Mouse (Mus musculus) CD8-positive naive resting alpha-beta T cell, adult 2 months (primary cell): ENCODE results near the gene Kirrel3.

Experiments
- DNase-seq, 2 experiments: peaks; one replicate each; pipeline ENCODE4 v3.0.0; 2022; ENCODE audit warnings: low read depth in 2 of 2, low spot score in 2 of 2

Kirrel3 gene

DNA sequence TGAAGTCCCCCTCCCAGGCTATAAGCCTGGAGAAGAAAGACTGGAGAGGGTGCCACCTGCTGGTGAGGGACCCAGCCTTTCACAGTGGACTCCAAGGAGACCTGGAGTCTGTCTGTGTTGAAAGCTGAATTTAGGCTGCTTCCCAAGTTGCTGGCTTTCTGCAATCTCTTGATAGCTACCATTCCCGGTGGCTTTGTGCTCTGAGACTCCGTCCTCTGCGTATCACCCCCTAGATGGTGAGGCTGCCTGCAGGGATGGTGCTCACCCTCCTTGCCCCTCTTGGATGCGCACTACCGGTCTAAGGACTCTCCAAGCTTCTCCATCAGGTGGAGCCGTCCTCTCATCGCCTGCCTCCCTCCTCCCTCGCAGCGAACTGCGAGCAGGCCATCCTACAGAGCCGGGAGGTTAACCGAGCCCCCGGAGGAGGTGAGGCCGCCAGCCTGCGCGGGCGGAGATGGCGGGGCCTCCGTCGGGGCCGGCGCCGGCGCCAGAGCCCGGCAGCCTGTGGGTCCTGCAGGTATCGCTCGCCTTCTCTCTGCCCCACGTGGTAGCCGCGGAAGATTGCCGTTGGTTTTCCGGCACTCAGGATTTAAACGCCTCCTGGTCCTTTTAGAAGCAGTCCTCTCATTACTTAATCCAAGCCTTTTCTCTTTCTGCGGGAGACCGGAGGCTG lies at the start of gene Kirrel3:
Gene Kirrel3, plus strand, starts transcription at position 136 of the 673 bp plus-strand sequence.
- DNase-seq: no peak

- DNase-seq: no peak
These were observed 45.0 kb upstream of the Kirrel3 start for GRCm38 (mm10) chr9:34440721-34441120.

DNA sequence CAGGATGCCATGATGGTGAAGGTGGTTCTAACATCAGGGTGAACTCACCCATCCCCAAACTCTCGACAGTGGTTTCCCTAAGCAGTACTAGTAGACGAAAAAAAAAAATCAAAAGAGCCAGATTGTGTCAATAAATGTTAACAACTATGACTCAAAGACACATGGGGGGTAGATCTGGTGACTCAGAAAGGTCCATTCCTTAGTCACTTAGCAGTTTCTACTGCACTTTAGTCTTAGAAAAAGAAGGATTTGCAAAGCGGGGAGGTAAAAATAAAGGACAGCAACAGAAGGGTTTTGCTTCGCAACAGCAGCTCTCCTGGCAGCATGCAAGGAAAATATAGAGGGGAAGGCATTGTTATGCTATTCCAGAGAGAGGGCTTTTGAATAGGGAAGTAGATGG lies 41.7 kb upstream of the Kirrel3 start:
- no peak for DNase-seq

- DNase-seq: no peak
These were observed 39.0 kb upstream of the Kirrel3 start for GRCm38 (mm10) chr9:34446497-34447350.

- no peak for DNase-seq
These were observed 38.0 kb upstream of the Kirrel3 start for GRCm38 (mm10) chr9:34447736-34448135.

DNA sequence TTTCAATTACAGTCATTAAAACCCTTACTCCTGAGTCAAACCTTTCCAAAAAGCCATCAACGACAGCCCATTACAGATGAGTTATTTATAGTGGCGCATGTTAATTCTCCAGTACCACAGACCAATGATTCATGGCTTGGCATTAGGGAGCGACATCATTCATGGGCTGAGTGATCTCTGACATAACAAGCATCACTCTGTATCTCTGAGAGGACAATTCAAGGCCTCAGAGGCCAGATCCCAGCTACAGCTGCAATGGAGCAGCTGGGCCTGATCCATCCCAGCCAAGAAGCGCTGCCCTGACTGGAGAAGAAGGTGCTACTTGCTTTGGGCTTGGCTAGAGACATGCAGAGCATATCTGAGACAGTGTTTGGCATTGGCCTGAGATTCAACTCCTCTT lies 37.2 kb upstream of the Kirrel3 start:
- no peak for DNase-seq

DNA sequence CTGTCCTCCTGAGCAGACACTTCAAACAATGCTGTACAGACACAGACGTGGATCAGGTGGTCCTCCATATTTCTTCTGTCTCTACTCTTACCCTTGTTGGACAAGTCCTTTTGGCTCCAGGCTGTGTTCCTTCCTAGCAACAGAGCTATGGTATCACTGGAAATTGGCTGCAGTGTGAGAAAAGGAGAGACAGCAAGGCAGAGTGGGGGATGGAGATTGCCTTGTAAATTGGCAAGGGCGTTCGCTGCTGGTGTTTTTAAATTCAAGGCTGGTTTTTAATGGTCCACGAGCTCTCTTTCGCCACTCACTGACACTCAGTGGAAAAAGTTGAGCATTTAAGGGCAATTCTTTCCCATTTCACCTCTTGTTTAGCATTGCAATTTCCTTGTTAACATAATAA lies 27.5 kb upstream of the Kirrel3 start:
- DNase-seq: no peak

GRCm38 (mm10) chr9:34459968-34460367 lies 25.7 kb upstream of the Kirrel3 start:
- DNase-seq: no peak

GRCm38 (mm10) chr9:34463666-34464065 lies 22.0 kb upstream of the Kirrel3 start:
- no peak for DNase-seq

- no peak for DNase-seq
These were observed 19.6 kb upstream of the Kirrel3 start for GRCm38 (mm10) chr9:34466058-34466457.

DNA sequence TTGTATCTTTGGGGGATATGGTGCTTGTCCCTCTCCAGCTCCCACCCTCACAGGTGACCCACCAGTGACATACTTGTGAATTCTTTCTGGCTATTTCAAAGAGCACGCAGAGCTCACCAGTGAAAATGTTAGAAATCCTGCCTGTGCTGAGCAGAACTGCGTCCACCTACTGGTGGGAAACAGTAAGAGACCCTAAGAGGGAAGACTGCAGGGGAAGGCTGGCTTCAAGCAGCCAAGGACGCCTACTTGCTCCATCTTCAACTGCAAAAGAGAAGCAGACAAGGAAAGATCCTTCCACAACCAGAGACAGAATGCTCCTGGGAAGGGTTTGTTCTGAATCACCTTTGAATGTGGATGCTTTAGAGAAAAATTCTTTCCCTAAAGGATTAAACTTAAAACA lies 16.5 kb upstream of the Kirrel3 start:
- DNase-seq: no peak

GRCm38 (mm10) chr9:34476206-34476605 lies 9.5 kb upstream of the Kirrel3 start:
- DNase-seq: no peak

GRCm38 (mm10) chr9:34478494-34478893 lies 7.2 kb upstream of the Kirrel3 start:
- no peak for DNase-seq

DNA sequence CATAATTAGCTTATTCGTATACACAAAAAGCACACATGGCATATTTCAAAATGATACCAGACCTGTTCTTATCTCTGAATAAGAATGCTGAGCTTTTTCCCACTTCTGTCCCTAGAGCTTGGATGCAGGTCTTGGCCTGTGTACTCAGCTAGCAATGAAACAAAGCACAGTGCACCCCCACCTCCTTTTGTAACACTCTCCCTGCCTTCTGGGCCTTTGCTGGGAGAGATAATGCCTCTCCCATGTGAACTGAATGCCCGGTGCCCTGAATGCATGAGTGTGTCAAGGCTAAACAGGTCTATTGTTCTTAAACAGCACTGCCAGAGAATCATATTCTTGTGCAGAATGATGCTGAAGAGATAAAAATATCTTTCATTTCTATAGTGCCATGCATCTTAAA lies 2.5 kb upstream of the Kirrel3 start:
- no peak for DNase-seq

DNA sequence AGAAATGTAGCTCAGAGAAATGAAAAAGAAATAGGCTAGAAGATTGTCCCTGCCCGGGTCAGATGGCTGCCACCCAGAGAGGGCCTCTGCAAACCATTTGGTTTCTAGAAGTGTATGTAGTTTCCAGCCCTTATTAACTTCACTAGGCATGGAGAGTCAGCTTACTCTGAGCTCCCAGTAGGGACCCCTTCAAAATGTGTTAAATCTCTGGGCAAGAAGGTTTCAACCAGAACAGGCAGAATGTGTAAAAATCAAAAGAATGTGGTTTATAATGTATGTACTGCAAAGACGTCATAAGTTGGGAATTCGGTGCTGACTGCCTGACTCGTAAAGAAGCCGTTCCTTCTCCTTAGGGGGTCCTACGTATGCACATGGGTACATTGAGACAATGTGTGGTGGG lies 1.0 kb upstream of the Kirrel3 start:
- no peak for DNase-seq

- no peak for DNase-seq
These were observed 2.6 kb downstream of the Kirrel3 start for GRCm38 (mm10) chr9:34488267-34488666.

DNA sequence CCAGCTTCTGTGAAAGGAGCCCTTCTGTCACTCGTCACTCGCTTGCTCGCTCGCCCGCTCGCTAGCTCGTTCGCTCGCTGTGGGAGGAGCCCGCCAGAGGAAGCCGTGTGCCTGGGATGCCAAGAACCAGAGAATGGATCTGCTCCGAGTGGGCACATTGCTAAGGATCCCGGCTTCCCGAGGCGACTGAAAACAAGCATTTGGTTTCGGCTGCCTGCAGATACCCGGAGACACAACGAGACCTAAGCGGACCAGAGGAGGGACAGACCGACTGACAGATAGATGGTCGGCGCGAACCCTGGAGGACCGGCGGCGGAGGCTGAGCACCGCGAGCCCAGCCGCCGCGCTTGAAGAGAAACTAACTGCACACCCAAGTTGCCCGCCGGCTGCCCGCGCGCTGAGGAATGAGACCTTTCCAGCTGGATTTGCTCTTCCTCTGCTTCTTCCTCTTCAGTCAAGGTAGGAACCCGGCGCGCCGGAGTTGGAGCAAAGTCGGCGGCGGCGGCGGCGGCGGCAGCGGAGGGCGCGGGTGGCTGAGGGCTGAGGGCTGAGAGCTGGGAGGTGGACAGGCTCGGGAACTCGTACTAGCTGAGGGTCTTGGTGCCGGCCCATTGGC lies 3.1 kb downstream of the Kirrel3 start:
- no peak for DNase-seq

DNA sequence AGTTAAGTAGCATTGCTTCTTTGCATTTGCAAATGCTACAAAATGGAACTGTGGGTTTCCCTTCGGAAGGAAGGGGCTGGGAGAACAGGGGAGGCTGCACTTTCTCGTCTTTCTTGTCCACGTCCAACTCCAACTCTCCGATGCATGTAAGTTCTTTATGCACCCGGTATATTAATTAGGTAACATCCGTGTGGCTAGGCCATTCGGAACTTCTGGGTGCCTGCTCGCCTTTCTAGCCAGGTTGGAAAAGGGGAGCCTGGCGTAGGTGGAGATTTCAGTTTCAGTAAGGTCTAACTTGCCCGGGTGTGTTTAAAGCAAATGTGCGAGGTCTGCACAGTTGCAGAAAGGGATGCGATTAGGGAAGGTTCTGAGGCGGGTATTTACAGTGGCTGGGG lies 3.6 kb downstream of the Kirrel3 start:
- no peak for DNase-seq

GRCm38 (mm10) chr9:34489760-34490159 lies 4.1 kb downstream of the Kirrel3 start:
- no peak for DNase-seq

GRCm38 (mm10) chr9:34492121-34492520 lies 6.4 kb downstream of the Kirrel3 start:
- no peak for DNase-seq

DNA sequence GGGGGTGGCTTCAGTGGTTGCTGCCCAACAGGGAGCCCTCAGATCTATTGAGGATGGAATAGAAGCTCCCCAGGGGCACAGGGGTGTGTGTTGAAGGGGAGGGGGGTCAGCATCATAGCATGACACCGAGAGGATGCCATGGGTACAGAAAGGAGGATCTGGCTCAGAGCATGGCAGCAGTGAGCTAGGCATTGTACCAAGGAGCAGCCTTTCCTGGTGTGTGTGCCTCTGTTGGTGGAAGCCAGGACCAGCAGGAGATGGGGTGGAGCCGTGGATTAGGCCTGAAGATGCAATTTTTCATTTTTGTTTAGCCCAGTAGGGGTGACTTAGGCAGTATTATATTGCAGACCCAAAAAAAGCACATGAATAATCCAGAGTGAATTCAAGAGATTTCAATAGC lies 7.9 kb downstream of the Kirrel3 start:
- no peak for DNase-seq

- no peak for DNase-seq
These were observed 12.4 kb downstream of the Kirrel3 start for GRCm38 (mm10) chr9:34498126-34498525.
